Mouse (Mus musculus) spleen, embryonic (tissue): Measurements from ENCODE around the gene Suco.

ENCODE experiments used
- CTCF ChIA-PET: fragments of 350-600 bp; sonication (Branson Sonifier 250); formaldehyde crosslinking; loops from one replicate; lab custom pipeline; 2022; lab: Charles Lee

Suco gene

DNA sequence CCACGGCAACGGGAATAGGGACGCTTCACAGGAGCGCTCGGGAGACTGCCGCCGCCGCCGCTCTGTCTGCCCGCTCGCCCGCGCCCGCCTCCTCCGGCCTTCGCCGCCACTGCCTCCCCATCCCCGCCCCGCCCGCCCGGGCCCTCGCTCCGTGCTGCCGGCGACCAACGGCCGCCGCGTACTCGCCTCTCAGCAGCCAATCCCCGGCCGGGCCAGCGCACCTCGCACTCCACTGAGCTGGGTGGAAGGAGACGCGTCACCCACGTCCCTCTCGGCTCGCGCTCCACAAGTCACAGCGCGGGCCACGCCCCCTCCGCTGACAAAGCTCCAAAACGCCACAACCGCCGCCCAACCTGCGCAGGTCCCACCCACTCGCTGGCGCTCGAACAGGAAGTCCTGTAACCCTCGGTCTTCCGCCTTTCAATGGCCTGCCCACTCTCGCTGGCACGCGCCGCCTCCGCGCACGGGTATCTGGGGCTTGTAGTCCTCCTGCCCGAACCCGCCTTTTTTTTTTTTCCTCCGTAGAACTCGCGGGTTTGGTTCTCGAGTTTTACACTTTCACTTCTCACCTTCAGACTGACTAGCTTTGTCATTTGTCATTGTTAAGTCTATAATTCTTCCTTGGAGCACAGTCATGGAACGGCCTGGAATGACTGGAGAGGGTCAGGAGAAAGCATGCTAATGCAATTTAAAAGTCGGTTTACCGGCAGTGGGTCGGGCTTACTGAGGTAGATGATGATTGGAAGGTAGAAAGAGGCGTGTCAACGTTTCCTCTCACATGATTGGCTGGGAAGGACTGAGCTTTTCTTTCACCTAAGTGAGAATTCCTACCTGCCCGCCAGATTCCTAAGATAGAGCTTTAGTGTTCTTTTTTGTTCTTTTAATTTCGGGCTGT is at the start of gene Suco:
TSS of gene Suco (minus strand) at position 130 of the 895 bp plus-strand sequence.
- CTCF ChIA-PET, result interaction anchor here (0.6 to 0.7 kb wide), 2 partner anchors 16 to 32 kb away, joined by 4 read pairs; no protein-coding TSS in a partner anchor

DNA sequence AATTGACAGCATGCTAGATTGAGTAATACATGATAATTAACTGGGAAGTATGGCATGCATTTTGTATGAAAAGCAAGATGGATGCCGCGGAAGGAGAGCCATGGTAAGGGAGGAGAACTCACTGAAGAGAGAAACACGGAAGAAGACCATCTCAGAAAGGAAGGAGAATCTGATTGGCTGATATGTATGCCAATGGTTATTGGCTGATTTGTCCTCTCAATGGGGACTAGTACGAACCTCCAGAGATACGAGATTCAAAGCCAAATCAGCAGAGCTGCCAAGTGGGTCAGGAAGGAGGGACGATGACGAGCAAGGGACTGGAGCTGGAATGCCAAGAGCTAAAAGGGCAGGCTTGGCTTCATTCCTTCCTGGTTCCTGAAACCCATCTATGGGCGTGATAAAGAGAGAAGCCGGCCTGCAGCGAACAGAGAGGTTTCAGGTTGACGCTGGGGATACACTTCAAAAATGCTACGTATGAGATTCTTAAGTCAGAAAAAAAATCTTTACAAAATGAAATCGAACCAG is 48.9 kb upstream of the Suco start:
- CTCF ChIA-PET, result interaction anchor here (0.5 to 0.7 kb wide), 3 partner anchors 51 to 158 kb away, joined by 3 to 17 read pairs (median 12); no protein-coding TSS in a partner anchor

DNA sequence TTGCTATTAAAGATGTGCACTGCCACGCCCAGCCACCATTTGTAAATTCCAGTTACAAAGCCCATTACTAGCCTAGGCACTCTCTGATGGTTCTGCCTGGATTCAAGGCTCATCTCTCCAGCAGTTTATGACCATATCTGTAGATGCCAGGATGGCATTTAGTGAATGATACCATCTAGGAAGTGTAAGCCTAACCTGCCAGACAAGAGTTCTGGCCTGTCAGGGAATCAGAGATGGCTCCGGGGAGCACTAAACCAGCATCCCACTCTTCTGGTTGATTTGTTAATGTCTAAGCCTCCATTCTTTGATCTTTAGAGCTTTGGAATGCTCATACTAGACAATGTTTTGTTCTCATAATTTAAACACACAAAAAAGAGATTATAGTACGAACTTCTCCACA is 47.8 kb upstream of the Suco start:
- CTCF ChIA-PET, result no interaction called here

DNA sequence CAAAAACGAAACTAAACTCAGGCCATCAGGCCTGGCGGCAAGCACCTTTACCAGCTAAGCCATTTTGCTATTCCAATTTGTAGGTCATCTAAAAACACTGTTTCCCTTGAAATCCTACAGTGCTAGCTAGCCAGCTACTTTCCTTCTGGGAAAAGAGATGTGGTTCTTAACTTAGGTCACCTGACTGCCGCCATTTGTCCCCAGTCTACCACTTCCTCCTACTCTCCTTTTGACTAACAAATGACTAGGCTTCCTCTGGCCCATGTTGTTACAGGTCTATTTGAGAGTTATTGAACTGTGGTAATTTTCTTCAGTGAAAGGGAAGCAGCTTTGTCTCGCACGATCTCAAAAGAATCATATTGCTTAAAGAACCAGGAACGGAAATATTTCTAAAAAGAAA is 45.4 kb upstream of the Suco start:
- CTCF ChIA-PET, result no interaction called here

DNA sequence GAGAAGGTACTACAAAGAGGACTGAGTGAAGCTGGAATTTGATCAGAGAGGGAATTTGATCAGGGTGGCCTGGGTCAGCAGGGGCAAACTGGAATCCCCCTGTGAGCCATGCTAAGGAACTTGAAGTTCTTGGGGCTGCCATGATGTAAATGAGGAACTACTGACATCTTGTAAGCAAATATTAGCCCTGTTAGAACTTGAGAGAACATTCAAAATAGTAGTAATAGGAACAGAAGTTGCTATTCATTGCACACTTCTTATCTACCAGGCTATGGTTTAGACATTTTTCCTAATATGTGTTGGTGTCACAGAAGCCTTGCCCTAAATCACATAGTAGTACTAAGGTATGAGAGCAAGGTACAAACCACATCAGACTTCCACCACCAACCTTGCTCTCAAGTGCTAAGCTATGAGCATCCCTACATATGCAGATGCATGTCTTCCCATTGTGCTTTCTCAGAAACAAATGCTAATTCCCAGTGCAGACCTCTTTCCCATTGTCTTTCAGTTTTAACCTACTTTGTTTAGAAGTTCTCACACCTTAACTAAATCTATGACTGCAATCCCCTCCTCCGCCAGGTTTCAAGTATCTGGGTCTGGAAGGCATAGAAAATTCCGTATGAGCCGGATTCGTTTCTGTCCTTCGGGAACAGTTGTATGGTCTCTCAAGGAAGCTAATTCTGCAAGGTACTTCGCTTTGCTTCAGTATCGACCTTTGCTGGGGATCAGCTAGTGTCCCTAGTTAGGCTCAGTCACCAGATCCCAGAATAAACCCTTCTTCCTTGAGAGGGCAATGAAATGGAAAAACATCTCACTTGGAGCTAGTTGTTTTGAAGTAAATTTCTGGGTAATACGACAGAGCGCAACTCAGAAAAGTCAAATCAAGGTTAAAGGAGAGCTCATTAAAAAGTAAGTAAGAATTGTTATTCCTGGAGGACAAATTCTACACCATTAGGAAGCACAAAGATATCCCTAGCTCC is 44.3 kb upstream of the Suco start:
- CTCF ChIA-PET, result interaction anchor here (0.6 kb wide), 1 partner anchor 26 kb away, joined by 3 read pairs; no protein-coding TSS in a partner anchor

DNA sequence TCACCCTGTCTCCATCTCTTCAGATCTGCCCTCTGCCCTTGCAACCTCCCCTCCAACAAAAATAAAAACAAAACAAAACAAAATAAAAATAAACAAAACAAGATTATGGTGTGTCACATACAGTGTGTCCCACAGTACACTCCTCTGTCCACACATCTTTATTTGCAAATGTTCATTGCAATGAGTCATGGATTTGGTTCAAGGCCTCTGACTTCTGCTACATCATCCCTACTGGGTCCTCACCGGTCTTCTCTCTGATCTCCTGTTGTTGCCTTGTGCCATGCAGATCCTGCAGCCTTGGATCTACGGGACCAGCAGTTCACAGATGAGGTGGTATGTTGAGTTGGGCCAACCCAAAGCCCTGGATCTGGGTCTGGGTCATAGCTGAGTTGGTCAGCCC is 43.1 kb upstream of the Suco start:
- CTCF ChIA-PET, result no interaction called here

DNA sequence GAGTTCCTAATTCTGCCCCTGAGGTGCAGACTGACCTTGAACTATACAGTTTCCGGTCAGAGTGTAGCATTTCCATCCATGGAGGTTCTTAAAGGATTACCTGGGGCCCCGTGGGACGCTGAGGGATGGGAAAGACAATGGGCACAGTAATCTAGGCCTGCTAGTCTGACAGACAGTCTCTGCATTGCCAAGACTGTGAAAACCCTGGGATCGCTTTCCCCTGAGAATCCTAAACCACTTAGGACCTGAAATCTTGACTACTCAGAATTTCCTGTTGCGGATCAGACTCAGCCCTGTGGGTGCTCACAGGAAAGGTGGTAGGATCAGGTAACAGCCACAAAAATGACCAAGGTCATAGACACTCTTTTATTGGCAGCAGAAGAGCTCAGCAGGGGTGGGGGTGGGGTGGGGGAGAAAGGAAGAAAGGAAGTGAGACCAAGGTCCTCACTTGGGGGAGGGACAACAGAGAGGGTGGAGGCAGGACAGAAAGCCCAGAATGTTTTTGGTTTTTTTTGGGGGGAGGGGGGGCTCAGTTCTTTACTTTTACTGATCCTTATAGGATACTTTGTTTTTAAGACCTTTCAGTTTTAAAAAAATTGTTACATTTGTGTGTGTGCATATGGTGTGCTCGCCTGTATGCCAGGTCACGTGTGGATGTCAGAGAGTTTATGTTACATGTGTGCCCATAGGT is 42.3 kb upstream of the Suco start:
- CTCF ChIA-PET, result no interaction called here

DNA sequence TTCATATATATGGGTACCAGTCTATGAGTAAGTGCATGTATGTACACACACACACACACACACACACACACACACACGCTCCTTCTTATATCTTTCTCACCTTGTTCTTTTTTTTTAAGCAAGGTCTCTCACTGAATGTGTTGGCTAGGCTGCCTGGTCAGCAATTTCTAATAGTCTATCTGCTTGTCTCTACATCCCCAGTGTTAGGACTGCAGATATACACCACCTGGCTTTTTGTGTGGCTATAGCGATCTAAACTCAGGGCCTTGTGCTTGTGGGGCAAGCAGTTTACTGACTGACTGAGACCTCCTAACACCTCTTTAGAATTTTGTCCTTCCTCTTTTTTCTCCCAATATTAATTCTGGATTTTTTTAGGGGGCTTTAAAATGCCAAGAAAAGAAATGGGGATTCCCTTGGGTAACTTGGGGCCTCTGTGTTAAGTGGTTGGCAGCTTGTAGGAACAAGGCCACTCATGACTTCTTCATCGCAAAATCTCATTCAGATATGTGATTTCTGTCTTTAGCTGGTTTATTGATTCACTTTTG is 41.5 kb upstream of the Suco start:
- CTCF ChIA-PET, result no interaction called here

DNA sequence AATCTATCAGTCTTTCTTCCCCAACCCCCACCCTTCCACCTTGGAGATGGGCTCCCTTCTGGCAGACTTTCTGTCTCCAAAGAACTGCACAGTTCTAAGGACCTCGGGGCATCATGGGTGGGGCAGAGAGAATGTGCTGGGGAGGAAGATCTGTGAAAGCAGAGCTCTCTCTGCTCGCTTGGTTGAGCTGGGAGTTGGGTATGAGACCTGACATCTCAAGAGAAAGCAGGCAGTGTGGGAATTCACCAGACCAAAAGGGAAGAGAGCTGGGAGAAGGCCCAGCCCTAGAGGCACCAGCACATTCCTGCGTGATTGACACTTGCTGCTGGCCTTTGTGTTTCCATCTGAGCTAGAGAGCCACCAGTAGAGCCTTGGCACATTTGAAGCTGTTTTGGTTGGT is 39.6 kb upstream of the Suco start:
- CTCF ChIA-PET, result no interaction called here

DNA sequence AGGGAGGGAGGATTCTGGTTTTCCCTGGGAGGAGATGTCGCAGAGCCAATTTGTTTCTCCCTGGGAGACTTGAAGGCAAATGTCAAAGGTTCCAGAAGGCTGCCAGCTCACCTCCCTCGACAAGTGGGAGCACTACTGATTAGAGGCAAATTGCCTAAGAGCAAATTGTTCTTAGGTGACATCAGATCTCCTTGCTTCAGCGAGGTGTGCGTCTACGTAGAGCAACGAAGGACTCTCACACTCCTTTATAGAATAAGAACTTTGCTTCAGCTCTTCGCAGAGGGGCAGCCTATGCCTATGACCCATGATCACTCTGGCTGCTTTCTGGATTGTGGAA is 37.1 kb upstream of the Suco start:
- CTCF ChIA-PET, result interaction anchor here (0.6 kb wide), 1 partner anchor 50 kb away, joined by 5 read pairs; no protein-coding TSS in a partner anchor

DNA sequence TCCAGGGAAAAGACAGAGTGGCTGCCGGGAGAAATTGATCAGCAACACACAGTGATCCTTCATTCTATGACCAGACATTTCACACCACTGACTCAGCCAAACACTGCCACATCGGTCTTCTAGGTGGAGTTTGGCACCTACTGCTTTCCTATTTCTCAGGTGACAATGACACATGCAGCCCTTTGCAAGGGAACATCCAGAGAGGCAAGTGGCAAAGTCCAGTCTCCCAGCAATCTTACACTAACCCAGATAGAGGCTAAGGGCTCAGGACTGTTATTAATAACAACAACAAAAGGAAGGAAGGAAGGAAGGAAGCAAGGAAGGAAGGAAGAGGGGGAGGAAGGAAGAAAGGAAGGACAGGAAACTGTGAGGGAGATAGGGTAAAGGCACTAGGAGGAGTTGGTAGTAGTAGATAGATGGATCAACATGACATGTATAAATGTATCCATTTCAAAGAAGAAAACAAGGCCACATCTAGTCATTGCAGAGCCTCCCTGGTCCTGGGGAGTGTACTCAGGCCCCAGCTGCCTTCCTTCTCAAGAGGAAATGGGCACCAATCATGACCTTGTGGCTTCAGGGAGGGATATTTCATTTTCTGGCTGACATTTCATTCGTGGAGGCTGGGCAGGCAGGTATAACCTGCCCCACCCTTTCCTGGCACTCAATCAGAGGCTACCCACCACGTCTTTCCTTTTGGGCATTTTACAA is 36.6 kb upstream of the Suco start:
- CTCF ChIA-PET, result interaction anchor here (0.6 kb wide), 1 partner anchor 42 kb away, joined by 3 read pairs; no protein-coding TSS in a partner anchor

DNA sequence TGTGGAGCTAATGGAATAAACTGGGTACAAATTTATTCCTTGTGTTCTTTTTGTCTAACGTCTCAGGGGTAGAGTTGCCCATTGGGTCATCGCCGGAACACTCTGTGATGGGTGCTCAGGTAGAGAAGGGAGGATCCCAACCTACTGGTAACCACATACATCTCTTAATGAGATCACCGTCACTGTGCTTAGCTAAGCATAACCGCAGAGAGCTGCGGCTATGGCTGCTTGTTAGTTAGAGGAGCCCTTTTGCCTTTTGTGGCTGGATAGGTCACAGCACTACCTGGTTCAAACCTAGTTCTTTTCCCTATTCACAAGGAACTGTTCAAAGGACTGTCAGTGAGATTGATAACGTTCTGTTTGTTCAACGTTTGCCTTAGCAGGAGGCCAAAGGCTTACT is 32.6 kb upstream of the Suco start:
- CTCF ChIA-PET, result interaction anchor here (0.7 kb wide), 1 partner anchor 32 kb away, joined by 4 read pairs; no protein-coding TSS in a partner anchor

DNA sequence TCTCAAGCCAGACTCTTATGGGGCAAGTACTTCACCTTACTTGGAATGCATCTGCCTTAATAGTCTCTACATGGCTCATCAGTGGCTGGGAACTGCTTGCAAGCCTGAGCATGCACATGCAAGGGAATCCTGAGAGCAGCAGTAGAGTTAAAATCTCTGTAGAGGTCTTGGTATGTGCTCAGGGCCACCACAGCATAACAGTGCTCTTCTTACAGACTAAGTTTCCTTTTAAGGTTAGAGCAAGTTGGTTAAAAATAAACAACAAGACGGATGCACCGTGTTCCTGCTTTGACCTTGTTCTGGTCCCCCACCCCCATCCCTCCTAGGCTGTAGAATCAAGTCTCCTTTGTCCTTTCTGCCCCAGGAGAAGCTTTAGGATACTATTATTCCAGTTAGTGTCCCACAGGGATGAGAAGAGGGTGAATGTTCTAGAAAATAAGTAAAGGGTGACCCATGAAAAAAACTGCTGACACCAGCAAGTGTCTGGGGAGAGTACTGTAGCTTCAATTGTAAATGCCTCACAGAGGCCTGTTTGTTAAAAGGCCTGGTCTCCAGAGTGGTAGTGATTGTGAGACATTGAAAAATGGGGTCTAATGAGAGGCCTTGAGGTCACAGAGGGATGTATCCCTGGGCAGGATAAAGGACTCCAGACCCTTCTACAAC is 31.4 kb upstream of the Suco start:
- CTCF ChIA-PET, result interaction anchor here (0.6 kb wide), 1 partner anchor 210 kb away, joined by 4 read pairs; no protein-coding TSS in a partner anchor

DNA sequence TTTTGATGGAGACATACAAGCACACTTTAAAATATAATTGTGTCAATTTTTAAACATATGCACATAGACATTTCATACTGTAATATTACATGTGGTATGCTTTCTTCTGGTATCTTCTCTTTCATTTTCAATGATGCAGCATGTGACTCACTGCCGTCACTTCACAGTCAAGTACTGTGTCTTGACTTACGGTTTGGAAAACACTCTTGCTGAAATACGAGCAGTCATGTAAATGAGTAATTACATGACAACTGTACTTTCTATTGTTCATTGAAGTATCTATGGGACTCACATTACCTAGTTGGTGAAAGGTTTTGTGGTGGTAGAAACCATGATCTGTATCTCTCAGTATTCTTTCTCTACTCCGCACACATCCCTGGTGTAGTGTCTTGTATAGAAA is 30.6 kb upstream of the Suco start:
- CTCF ChIA-PET, result interaction anchor here (0.6 kb wide), 1 partner anchor 209 kb away, joined by 4 read pairs; no protein-coding TSS in a partner anchor

DNA sequence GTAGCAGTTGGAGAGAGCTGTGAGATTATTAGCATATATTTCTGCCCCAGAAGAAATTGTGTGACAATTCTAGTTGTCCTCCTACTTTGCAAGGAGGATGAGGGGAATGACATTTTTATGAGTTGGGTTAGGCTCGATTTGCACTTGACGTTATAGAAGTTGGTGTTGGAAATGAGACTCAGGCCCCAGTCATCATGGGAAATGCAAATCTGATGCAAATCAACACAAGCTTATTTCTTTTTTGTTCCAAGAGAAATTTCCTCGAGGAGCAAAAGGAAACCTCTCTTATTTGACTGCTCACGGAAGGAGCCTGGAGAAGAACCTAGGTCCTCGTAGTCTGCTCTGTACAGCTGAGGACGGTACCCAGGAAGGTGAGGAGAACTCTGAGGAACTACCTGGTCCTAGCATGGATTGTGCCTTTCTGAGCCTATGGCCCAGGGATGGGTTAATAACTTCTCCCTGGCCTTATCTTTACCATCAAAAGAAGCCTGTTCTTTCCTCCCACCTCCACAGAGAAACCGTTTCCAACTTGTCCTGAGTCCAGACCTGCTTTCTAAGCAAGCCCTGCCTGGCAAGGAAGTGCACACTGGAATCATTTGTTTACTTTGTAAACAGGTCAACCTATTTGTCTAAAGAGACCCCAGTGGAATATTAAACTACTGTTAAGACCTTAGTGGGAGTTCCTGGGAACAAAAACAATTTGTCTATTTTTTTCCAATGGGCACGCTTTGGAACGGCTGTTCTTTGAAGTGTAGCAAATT is 26.4 kb upstream of the Suco start:
- CTCF ChIA-PET, result no interaction called here

DNA sequence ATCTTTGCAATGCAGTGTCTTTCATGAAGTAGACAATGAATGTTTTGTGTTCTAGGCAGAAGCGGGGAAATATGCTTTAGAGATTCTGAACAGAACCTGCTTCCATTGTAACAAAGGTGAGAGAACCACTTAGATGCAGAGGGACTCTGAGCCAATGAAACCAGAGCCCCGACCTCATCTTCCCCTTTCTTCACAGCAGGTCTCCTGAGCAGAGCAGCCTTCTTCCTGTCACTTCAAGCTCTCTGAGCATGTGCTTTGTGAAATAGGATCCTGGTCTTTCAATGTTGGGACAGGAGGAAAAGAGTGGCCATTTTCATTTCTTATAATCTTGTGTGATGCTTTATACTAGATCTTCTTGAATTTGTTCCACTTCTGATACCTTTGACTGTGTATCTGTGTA is 23.6 kb upstream of the Suco start:
- CTCF ChIA-PET, result no interaction called here

DNA sequence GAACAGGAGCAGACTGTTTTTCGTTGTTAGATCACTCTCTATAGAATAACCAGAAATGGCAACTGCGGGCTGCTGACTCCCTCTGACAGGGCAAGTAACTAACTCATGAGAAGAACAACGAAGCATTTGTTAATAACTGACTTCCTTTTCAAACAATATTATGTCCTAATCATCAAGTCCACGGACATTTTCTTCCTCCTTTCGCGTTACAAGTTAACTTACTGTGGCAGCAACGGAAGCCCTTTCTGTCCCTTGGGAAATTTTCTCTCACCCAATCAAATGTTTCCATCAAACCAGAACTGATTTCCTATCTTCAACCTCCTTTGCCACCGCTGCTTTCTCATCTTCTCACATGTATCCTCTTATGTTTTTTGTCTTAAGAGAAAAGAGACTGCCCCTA is 20.8 kb upstream of the Suco start:
- CTCF ChIA-PET, result no interaction called here

DNA sequence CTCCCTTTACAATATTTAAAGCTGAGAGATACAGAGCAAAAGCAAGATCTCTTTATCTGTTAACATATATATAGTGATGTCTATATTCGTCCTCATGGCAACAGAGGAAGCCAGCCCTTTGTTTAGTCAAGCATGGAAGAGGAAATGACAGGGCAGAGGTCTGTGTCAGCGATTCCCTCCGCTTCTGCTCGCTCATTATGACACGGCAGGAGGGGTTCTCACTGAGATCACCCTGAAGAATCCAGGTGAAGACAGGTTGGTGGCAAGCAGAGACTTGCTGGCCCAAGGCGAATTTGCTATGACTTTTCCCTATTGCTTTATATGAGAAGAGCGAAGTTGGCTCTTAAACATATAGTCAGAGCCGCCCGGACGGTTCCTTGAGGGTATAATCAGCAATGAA is 19.6 kb upstream of the Suco start:
- CTCF ChIA-PET, result interaction anchor here (0.6 kb wide), 1 partner anchor 101 kb away, joined by 12 read pairs; no protein-coding TSS in a partner anchor

DNA sequence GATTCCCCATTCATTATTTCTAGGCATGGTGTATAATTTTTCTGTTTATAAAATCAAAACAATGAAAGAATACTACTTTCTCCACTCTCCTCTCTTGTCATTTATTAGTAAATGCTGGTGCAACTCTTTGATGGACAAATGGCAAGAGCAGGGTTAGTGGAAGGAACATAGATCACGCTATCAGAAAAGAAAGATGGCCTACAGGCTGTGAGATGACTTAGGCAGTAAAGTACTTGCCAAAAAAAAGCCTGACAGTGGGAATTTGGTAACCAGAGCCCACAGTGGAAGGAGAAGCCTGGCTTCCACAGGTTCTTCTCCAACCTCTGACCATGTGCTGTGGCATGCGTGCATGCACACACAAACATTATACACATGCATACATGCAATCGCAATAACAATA is 18.5 kb upstream of the Suco start:
- CTCF ChIA-PET, result no interaction called here
